Mouse (Mus musculus) bone marrow macrophage, adult 2 months (primary cell): Measurements from ENCODE around the gene Rpusd2. TPM values are rescaled to one million over a fixed set of nuclear protein-coding genes. Genes with fewer than 3 reads are reported as not detected.

Source experiments
- H3K27ac ChIP-seq: 2 replicates; pipeline ENCODE4 v1.5.1; 2012; ENCODE audit warnings: low read depth, low read length; ENCODE audit not compliant: insufficient read depth
- H3K4me1 ChIP-seq: 2 replicates; pipeline ENCODE4 v1.6.1; 2012; ENCODE audit warnings: low read length; ENCODE audit not compliant: control insufficient read depth, insufficient read depth
- H3K4me3 ChIP-seq: 2 replicates; pipeline ENCODE4 v1.5.1; 2012; ENCODE audit warnings: mild to moderate bottlenecking, low read length, moderate library complexity; ENCODE audit not compliant: insufficient read depth
- CTCF ChIP-seq: IDR thresholded peaks from 2 replicates; pipeline ENCODE4 v1.5.1; 2012; ENCODE audit warnings: low read depth, mild to moderate bottlenecking, low read length, moderate library complexity
- POLR2A ChIP-seq: IDR thresholded peaks from 2 replicates; pipeline ENCODE4 v1.6.1; 2012; ENCODE audit warnings: mild to moderate bottlenecking, low read depth, low read length, borderline replicate concordance
- polyA plus RNA-seq: library from polyadenylated mRNA; stranded (reverse); fragments of >200 nt; gene quantifications from 2 replicates; pipeline ENCODE4 v1.2.4, GENCODE M21; 2012; ENCODE audit not compliant: missing spikeins, insufficient read depth, insufficient read length

Gene Rpusd2
- polyA plus RNA-seq, result 1.9 and 2.5 TPM in 2 replicates

GRCm38 (mm10) chr2:119034656-119035396 lies at the start of gene Rpusd2:
TSS of gene Rpusd2 (plus strand) at chr2:119034790.
- Histone ChIP-seq H3K27ac (0 out of 2 replicates have a peak within 1 kb of the TSS, but pooled peaks have one; percentile 22), H3K4me1 (no peaks in the 10 kb centered on the region), H3K4me3 (peak within 1 kb of the TSS; percentile 69)
- TF ChIP-seq POLR2A, result no peak
- 0 out of 2 replicates have a peak, but pooled peaks have one; percentile 8 for TF ChIP-seq CTCF

- Histone ChIP-seq H3K27ac (no peak overlapping the region), H3K4me1 (no peaks in the 10 kb centered on the region), H3K4me3 (no peak overlapping the region)
- TF ChIP-seq CTCF, result no peak
- TF ChIP-seq POLR2A, result no peak
These were observed 39.1 kb upstream of the Rpusd2 start for GRCm38 (mm10) chr2:118995490-118995889.

- TF ChIP-seq POLR2A, result no peak
- TF ChIP-seq CTCF, result no peak
These were observed 38.4 kb upstream of the Rpusd2 start for GRCm38 (mm10) chr2:118995919-118996797.

GRCm38 (mm10) chr2:118996798-118997105 lies 37.8 kb upstream of the Rpusd2 start:
- Histone ChIP-seq H3K4me3 (no peak overlapping the region), H3K4me1 (no peaks in the 10 kb centered on the region), H3K27ac (no peak overlapping the region)
- TF ChIP-seq CTCF, result no peak
- no peak for TF ChIP-seq POLR2A

More at GRCm38 (mm10) chr2:118995919-118996797, 38.4 kb upstream of the Rpusd2 start:
- Histone ChIP-seq H3K4me1 (no peaks in the 10 kb centered on the region), H3K27ac (no peak overlapping the region), H3K4me3 (no peak overlapping the region)

GRCm38 (mm10) chr2:118998115-118998866 lies 36.3 kb upstream of the Rpusd2 start:
- Histone ChIP-seq H3K27ac (no peak overlapping the region), H3K4me3 (no peak overlapping the region), H3K4me1 (no peaks in the 10 kb centered on the region)
- TF ChIP-seq CTCF (no peak), POLR2A (no peak)

GRCm38 (mm10) chr2:118999025-118999639 lies 35.5 kb upstream of the Rpusd2 start:
- TF ChIP-seq POLR2A, result no peak
- TF ChIP-seq CTCF, result no peak
- Histone ChIP-seq H3K4me3 (no peak overlapping the region), H3K4me1 (no peaks in the 10 kb centered on the region), H3K27ac (no peak overlapping the region)

GRCm38 (mm10) chr2:119006886-119007285 lies 27.7 kb upstream of the Rpusd2 start:
- no peak overlapping the region for H3K27ac ChIP-seq
- TF ChIP-seq CTCF (no peak), POLR2A (no peak)
- H3K4me3 ChIP-seq, result no peak overlapping the region
- H3K4me1 ChIP-seq, result peaks cover 2% of the 10 kb centered on the region; the same call in 1 of the 2 replicates

GRCm38 (mm10) chr2:119009376-119009775 lies 25.2 kb upstream of the Rpusd2 start:
- H3K27ac ChIP-seq, result no peak overlapping the region
- peaks cover 2% of the 10 kb centered on the region; the same call in 1 of the 2 replicates for H3K4me1 ChIP-seq

GRCm38 (mm10) chr2:119014989-119015388 lies 19.6 kb upstream of the Rpusd2 start:
- H3K4me3 ChIP-seq, result no peak overlapping the region

More at GRCm38 (mm10) chr2:119009376-119009775, 25.2 kb upstream of the Rpusd2 start:
- H3K4me3 ChIP-seq, result no peak overlapping the region
- TF ChIP-seq CTCF, result no peak
- no peak for TF ChIP-seq POLR2A

More at GRCm38 (mm10) chr2:119014989-119015388, 19.6 kb upstream of the Rpusd2 start:
- Histone ChIP-seq H3K4me1 (peaks cover 14% of the 10 kb centered on the region), H3K27ac (0 out of 2 replicates have a peak overlapping the region, but pooled peaks have one; percentile 35)
- TF ChIP-seq POLR2A, result no peak
- no peak for TF ChIP-seq CTCF
